Mouse (Mus musculus) cortical plate, adult 2 months (tissue): ENCODE results near the gene Lrrc34.

Experiments used
- CTCF ChIP-seq: fragments of 200-500 bp; IDR thresholded peaks from 2 replicates; pipeline ENCODE4 v1.5.1; 2011; ENCODE audit warnings: mild to moderate bottlenecking, control low read depth, low read length; ENCODE audit not compliant: insufficient read depth; ENCODE audit errors: extremely low read depth
- POLR2A ChIP-seq: fragments of 200-500 bp; IDR thresholded peaks from 2 replicates; pipeline ENCODE4 v1.6.1; 2011; ENCODE audit warnings: mild to moderate bottlenecking, low read length, control low read depth; ENCODE audit not compliant: insufficient read depth; ENCODE audit errors: extremely low read depth

- TF ChIP-seq CTCF (no peak), POLR2A (no peak)
Measured at GRCm38 (mm10) chr3:30633681-30634080, 14.0 kb downstream of the Lrrc34 start.
